Mouse (Mus musculus) midbrain, embryonic 15.5 days (tissue): ENCODE data around the gene Laptm4a. TPM values are rescaled to one million over a fixed set of nuclear protein-coding genes. Genes with fewer than 3 reads are reported as not detected.

Source experiments
- ATAC-seq: fragments of 200-750 bp; cut with Nextera tagmentation; replicated peaks from 2 replicates; pipeline ENCODE4 v1.8.0; 2017; ENCODE audit warnings: moderate TSS enrichment
- H3K27ac ChIP-seq: fragments of 300-500 bp; sonication (generic); 2 replicates; pipeline ENCODE4 v1.5.1; 2015; ENCODE audit warnings: mild to moderate bottlenecking, inconsistent platforms
- H3K27me3 ChIP-seq: fragments of 300-500 bp; sonication (generic); replicated peaks from 2 replicates; pipeline ENCODE4 v1.6.1; 2015; ENCODE audit warnings: inconsistent platforms
- H3K36me3 ChIP-seq: fragments of 300-500 bp; sonication (generic); replicated peaks from 2 replicates; pipeline ENCODE4 v1.6.1; 2015; ENCODE audit warnings: inconsistent platforms
- H3K4me1 ChIP-seq: fragments of 300-500 bp; sonication (generic); 2 replicates; pipeline ENCODE4 v1.6.1; 2015; ENCODE audit warnings: inconsistent platforms
- H3K4me2 ChIP-seq: fragments of 300-500 bp; sonication (generic); 2 replicates; pipeline ENCODE4 v1.6.1; 2015; ENCODE audit warnings: inconsistent platforms, mild to moderate bottlenecking, moderate library complexity
- H3K4me3 ChIP-seq: fragments of 300-500 bp; sonication (generic); 2 replicates; pipeline ENCODE4 v1.5.1; 2015; ENCODE audit warnings: mild to moderate bottlenecking, inconsistent platforms
- H3K9ac ChIP-seq: fragments of 300-500 bp; sonication (generic); 2 replicates; pipeline ENCODE4 v1.6.1; 2015; ENCODE audit warnings: mild to moderate bottlenecking, inconsistent platforms
- H3K9me3 ChIP-seq: fragments of 300-500 bp; sonication (generic); 2 replicates; pipeline ENCODE4 v1.6.1; 2016; ENCODE audit warnings: inconsistent platforms
- WGBS: fragments of 180-500 bp; shearing (Covaris S2); methylation state at CpG from one replicate; pipeline ENCODE4 v1.1.7; 2015; ENCODE audit warnings: mixed read lengths; 5-methylcytosine and 5-hydroxymethylcytosine counted together
- polyA plus RNA-seq: library from polyadenylated mRNA; unstranded; fragments of >200 nt; fragmentation: Nextera tagmentation; extraction: Ambion mirVana; gene quantifications from 2 replicates; pipeline ENCODE4 v1.2.1, GENCODE M21; 2015

Gene Laptm4a
- polyA plus RNA-seq, 1 experiment from 2014 or later = 171 TPM

- Histone ChIP-seq H3K27ac (no peak overlapping the region), H3K9me3 (no peaks in the 10 kb centered on the region), H3K4me1 (peaks cover 10% of the 10 kb centered on the region), H3K36me3 (no peaks in the 10 kb centered on the region), H3K27me3 (no peaks in the 10 kb centered on the region), H3K9ac (no peak overlapping the region), H3K4me2 (no peak overlapping the region), H3K4me3 (no peak overlapping the region)
- 21% methylated on average over 10 of the region's 10 CpGs for WGBS
- ATAC-seq = no peak
Measured at GRCm38 (mm10) chr12:8889117-8889665, 32.3 kb upstream of the Laptm4a start.

- peak overlapping the region; percentile 19; the same call in 1 of the 2 replicates for H3K4me3 ChIP-seq
- H3K9me3 ChIP-seq = no peaks in the 10 kb centered on the region
- no peaks in the 10 kb centered on the region for H3K4me1 ChIP-seq
- H3K4me2 ChIP-seq = peak overlapping the region; percentile 37
- no peaks in the 10 kb centered on the region for H3K36me3 ChIP-seq
- H3K27ac ChIP-seq = no peak overlapping the region
- no peak for ATAC-seq
- no peak overlapping the region for H3K9ac ChIP-seq
- H3K27me3 ChIP-seq = no peaks in the 10 kb centered on the region
- 33% methylated on average over 13 of the region's 21 CpGs for WGBS
Measured at GRCm38 (mm10) chr12:8892876-8893532, 28.5 kb upstream of the Laptm4a start.

DNA sequence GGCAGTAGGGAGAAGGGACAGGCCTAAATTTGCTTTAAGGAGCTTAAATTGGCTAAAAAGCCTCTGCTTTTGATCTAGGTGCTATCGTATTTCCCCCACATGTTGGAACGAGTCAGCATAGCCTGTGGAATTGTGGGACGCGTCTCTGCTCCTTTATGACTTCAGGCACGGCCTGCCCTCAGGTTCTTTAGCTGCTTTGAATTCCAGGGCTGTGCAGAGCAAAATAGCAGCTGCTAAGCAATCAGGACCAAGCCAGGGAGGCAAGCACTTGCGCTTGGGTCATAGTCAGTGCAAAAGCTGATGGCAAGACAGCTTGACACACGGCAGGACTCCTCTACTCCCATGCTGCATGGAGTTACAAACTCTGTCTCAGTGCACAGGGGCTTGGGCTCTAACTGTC lies 24.3 kb upstream of the Laptm4a start:
- no peak overlapping the region for H3K9ac ChIP-seq
- no peaks in the 10 kb centered on the region for H3K9me3 ChIP-seq
- 74% methylated on average over 7 of the region's 7 CpGs for WGBS
- H3K4me3 ChIP-seq = no peak overlapping the region
- H3K27me3 ChIP-seq = no peaks in the 10 kb centered on the region
- H3K4me1 ChIP-seq = no peaks in the 10 kb centered on the region
- no peak overlapping the region for H3K4me2 ChIP-seq
- H3K27ac ChIP-seq = no peak overlapping the region
- no peaks in the 10 kb centered on the region for H3K36me3 ChIP-seq
- no peak for ATAC-seq

GRCm38 (mm10) chr12:8898879-8899785 lies 22.3 kb upstream of the Laptm4a start:
- 45% methylated on average over 19 of the region's 19 CpGs for WGBS
- H3K4me3 ChIP-seq = no peak overlapping the region
- H3K27ac ChIP-seq = no peak overlapping the region
- ATAC-seq = peak; percentile 39; the same call in 1 of the 2 replicates
- H3K36me3 ChIP-seq = no peaks in the 10 kb centered on the region
- no peak overlapping the region for H3K4me2 ChIP-seq
- no peak overlapping the region for H3K9ac ChIP-seq
- H3K4me1 ChIP-seq = no peaks in the 10 kb centered on the region
- H3K27me3 ChIP-seq = no peaks in the 10 kb centered on the region
- H3K9me3 ChIP-seq = no peaks in the 10 kb centered on the region

DNA sequence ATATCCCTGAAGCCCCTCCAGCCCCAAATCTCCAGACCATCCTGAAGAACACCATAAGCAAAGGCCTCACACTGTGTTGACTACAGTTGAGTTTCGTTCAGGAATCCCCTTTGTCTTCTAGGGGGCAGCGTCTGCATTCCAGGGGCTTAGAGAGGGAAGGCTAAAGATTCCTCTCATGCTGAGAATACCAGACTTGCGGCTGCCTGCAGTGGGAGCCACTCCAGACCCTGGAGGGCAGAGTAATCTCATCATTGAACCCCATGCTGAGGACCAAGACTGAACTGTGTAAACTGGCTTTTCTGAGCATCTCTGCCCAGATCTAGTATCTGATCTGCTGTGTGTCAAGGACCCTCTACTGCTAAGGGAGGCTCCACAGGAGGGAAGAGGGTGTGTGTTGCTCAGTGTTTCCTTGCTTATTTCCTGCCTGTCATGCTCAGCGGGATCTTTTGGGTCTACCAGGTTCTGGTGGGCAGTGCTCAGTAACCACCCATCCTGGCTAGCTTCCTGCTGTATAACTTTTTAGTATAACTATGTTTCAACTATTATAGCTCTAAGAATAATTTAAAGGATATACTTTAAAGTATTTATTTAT lies 21.3 kb upstream of the Laptm4a start:
- Histone ChIP-seq H3K27ac (no peak overlapping the region), H3K27me3 (no peaks in the 10 kb centered on the region), H3K36me3 (no peaks in the 10 kb centered on the region), H3K4me1 (no peaks in the 10 kb centered on the region), H3K9ac (no peak overlapping the region), H3K4me3 (no peak overlapping the region), H3K4me2 (no peak overlapping the region), H3K9me3 (no peaks in the 10 kb centered on the region)
- WGBS = 17% methylated on average over 4 of the region's 4 CpGs
- ATAC-seq = no peak; the same call in 1 of the 2 replicates

DNA sequence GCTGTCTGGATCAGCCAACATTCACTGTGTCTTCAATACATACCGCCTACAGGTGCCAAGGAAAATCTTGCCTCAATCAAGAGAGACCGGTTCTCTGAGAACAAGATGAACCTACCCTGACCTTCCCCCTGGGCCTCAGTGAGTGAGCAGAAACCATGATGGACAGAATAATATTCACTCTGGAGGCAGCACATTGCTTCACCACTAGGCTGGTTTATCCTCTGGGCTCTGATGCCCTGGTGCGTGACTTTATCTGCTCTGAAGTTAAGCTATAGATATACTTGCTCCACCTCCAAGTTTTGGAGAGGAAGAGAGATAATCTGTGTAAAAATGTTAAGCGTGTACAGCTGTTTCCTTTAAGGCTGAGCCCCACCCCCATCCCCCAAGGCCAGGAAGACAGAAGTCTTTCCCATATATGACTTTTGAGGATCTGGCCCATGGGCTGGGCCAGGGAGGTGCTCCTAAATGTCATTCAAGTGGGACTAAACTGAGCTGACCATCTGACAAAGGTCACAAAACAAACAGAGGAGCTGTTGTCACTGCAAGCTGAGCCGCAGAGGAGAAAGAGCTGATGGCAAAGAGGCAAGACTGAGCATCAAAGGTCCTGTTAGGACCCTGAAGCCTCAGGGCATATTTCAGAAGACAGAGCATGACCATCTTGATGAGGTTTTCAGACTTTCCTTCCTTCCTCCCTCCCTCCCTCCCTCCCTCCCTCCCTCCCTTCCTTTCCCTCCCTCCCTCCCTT lies 20.4 kb upstream of the Laptm4a start:
- H3K4me2 ChIP-seq = no peak overlapping the region
- no peak overlapping the region for H3K4me3 ChIP-seq
- H3K9ac ChIP-seq = no peak overlapping the region
- ATAC-seq = no peak
- H3K27ac ChIP-seq = no peak overlapping the region
- 51% methylated on average over 5 of the region's 5 CpGs for WGBS
- H3K36me3 ChIP-seq = no peaks in the 10 kb centered on the region
- no peaks in the 10 kb centered on the region for H3K4me1 ChIP-seq
- no peaks in the 10 kb centered on the region for H3K9me3 ChIP-seq
- no peaks in the 10 kb centered on the region for H3K27me3 ChIP-seq

- H3K27me3 ChIP-seq = no peaks in the 10 kb centered on the region
- no peak overlapping the region for H3K9ac ChIP-seq
- no peak for ATAC-seq
- H3K4me1 ChIP-seq = no peaks in the 10 kb centered on the region
- no peak overlapping the region for H3K4me2 ChIP-seq
- WGBS = 39% methylated on average over 2 of the region's 2 CpGs
- H3K36me3 ChIP-seq = no peaks in the 10 kb centered on the region
- H3K4me3 ChIP-seq = no peak overlapping the region
- no peak overlapping the region for H3K27ac ChIP-seq
- no peaks in the 10 kb centered on the region for H3K9me3 ChIP-seq
Measured at GRCm38 (mm10) chr12:8901934-8902333, 19.5 kb upstream of the Laptm4a start.

GRCm38 (mm10) chr12:8902479-8902878 lies 19.0 kb upstream of the Laptm4a start:
- H3K4me2 ChIP-seq = no peak overlapping the region
- H3K4me1 ChIP-seq = no peaks in the 10 kb centered on the region
- no peak overlapping the region for H3K4me3 ChIP-seq
- H3K36me3 ChIP-seq = no peaks in the 10 kb centered on the region
- ATAC-seq = no peak
- WGBS = 32% methylated on average over 3 of the region's 3 CpGs
- no peaks in the 10 kb centered on the region for H3K9me3 ChIP-seq
- no peak overlapping the region for H3K9ac ChIP-seq
- H3K27ac ChIP-seq = no peak overlapping the region
- H3K27me3 ChIP-seq = no peaks in the 10 kb centered on the region

GRCm38 (mm10) chr12:8912860-8913685 lies 8.4 kb upstream of the Laptm4a start:
- peak overlapping the region; percentile 9; the same call in 1 of the 2 replicates for H3K27ac ChIP-seq
- no peaks in the 10 kb centered on the region for H3K9me3 ChIP-seq
- H3K4me2 ChIP-seq = no peak overlapping the region
- no peaks in the 10 kb centered on the region for H3K36me3 ChIP-seq
- 9% methylated on average over 16 of the region's 16 CpGs for WGBS
- no peak overlapping the region for H3K9ac ChIP-seq
- peaks cover 9% of the 10 kb centered on the region for H3K4me1 ChIP-seq
- no peak overlapping the region for H3K4me3 ChIP-seq
- peak; percentile 77 for ATAC-seq
- H3K27me3 ChIP-seq = no peaks in the 10 kb centered on the region

- 54% methylated on average over 9 of the region's 9 CpGs for WGBS
- ATAC-seq = no peak
- no peaks in the 10 kb centered on the region for H3K9me3 ChIP-seq
- no peak overlapping the region for H3K27ac ChIP-seq
- H3K4me2 ChIP-seq = no peak overlapping the region
- no peak overlapping the region for H3K9ac ChIP-seq
- H3K36me3 ChIP-seq = no peaks in the 10 kb centered on the region
- no peak overlapping the region for H3K4me3 ChIP-seq
- peaks cover 9% of the 10 kb centered on the region for H3K4me1 ChIP-seq
- no peaks in the 10 kb centered on the region for H3K27me3 ChIP-seq
Measured at GRCm38 (mm10) chr12:8913701-8914340, 7.6 kb upstream of the Laptm4a start.

- 42% methylated on average over 5 of the region's 5 CpGs for WGBS
- peak overlapping the region; percentile 35; the same call in 1 of the 2 replicates for H3K27ac ChIP-seq
- no peaks in the 10 kb centered on the region for H3K27me3 ChIP-seq
- peaks cover 9% of the 10 kb centered on the region for H3K4me1 ChIP-seq
- ATAC-seq = peak; percentile 38; the same call in 1 of the 2 replicates
- no peaks in the 10 kb centered on the region for H3K36me3 ChIP-seq
- H3K9ac ChIP-seq = no peak overlapping the region
- no peak overlapping the region for H3K4me3 ChIP-seq
- H3K4me2 ChIP-seq = no peak overlapping the region
- no peaks in the 10 kb centered on the region for H3K9me3 ChIP-seq
Measured at GRCm38 (mm10) chr12:8916378-8916777, 5.1 kb upstream of the Laptm4a start.
